Mouse (Mus musculus) B cell, adult (primary cell): ENCODE results near the gene Prss16. TPM values are rescaled to one million over a fixed set of nuclear protein-coding genes. Genes with fewer than 3 reads are reported as not detected.

Source experiments
- total RNA-seq: library from RNA; stranded (reverse); gene quantifications from 4 replicates; pipeline ENCODE4 v1.2.4, GENCODE M21; 2023; ENCODE audit not compliant: inconsistent age

Gene Prss16
- 0.42 to 1.4 TPM (median 0.62 TPM) in 4 replicates for total RNA-seq

DNA sequence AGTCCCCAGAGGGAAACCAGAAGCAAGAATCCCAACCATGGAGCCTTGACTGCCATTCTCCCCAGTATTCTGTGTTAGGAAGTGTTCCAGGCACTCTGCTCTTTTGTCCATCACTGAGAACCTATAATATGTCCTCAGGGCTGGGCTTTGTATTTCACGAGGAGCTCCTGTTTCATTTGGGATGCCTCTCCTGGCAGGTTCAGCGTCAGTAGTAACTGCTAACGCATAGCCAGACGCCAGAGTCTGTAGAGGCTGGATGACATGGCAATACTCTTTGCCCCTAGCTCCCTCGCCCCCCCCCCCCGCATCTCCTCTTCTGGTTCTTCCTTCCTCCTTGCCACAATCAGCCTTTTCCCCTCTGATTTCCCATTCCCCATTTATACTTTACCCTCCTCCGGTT, at the start of gene Prss16:
Gene Prss16 (minus strand): TSS at position 101 of the 400 bp plus-strand sequence.

DNA sequence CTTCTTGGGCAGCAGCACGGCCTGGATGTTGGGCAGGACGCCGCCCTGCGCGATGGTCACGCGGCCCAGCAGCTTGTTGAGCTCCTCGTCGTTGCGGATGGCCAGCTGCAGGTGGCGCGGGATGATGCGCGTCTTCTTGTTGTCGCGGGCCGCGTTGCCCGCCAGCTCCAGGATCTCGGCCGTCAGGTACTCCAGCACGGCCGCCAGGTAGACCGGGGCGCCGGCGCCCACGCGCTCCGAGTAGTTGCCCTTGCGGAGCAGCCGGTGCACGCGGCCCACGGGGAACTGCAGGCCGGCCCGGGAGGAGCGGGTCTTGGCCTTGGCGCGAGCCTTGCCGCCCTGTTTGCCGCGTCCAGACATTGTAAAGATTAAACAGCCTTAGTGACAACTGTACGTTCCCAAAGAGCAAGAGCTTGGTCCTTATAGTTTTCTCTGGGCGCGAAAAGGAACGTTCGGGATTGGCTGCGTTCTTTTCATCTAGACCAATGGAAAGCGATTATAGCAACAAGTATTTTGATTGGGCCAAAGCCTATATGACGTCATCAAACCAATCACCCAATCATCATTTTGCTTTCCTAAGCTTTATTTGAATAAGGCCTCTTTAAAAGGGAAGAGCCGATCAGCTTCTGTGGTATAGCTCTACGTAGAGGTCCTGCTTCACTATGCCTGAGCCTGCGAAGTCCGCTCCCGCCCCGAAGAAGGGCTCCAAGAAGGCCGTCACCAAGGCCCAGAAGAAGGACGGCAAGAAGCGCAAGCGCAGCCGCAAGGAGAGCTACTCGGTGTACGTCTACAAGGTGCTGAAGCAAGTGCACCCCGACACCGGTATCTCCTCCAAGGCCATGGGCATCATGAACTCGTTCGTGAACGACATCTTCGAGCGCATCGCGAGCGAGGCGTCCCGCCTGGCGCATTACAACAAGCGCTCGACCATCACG, 33.3 kb upstream of the Prss16 start, which contains the start of the genes Hist1h2ag and Hist1h2bj:
Gene Hist1h2ag (minus strand): TSS at position 377 of the 935 bp plus-strand sequence.
Gene Hist1h2bj (plus strand): TSS at position 647 of the 935 bp plus-strand sequence.

DNA sequence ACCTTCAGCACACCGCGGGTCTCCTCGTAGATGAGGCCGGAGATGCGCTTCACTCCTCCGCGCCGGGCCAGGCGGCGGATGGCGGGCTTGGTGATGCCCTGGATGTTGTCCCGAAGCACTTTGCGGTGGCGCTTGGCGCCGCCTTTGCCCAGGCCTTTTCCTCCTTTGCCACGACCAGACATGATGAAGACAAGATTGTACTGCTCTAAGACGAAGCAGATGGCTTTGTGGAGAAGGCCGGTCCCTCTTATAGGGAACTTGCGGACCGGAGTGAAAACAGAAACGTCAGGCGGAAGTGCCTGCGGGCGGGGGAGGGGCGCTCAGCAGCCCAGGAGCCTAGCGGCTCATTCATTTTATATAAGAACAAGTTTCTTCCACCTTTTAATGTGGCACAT, 31.6 kb upstream of the Prss16 start, which contains the start of gene Hist1h4i:
Gene Hist1h4i (minus strand): TSS at position 221 of the 395 bp plus-strand sequence.

DNA sequence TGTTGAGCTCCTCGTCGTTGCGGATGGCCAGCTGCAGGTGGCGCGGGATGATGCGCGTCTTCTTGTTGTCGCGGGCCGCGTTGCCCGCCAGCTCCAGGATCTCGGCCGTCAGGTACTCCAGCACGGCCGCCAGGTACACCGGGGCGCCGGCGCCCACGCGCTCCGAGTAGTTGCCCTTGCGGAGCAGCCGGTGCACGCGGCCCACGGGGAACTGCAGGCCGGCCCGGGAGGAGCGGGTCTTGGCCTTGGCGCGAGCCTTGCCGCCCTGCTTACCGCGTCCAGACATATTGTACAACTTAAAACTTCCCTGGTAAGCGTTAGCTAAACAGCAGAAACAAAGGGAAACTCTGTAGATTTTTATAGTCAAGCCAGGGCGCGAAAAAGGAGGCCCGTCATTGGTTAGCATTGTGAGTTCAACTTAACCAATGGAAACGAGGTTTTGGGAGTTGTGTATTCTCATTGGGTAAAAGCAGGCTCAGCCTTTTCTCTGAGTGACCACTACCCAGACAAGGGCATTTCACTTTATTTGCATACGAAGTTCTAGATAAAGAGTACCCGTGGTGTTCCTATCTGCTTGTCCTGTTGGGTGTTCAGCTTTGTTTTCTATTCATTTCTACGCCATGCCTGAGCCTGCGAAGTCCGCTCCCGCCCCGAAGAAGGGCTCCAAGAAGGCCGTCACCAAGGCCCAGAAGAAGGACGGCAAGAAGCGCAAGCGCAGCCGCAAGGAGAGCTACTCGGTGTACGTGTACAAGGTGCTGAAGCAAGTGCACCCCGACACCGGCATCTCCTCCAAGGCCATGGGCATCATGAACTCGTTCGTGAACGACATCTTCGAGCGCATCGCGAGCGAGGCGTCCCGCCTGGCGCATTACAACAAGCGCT, 26.0 kb upstream of the Prss16 start, which contains the start of the genes Hist1h2ah and Hist1h2bk:
Gene Hist1h2ah (minus strand): TSS at position 302 of the 882 bp plus-strand sequence.
Gene Hist1h2bk (plus strand): TSS at position 604 of the 882 bp plus-strand sequence.

DNA sequence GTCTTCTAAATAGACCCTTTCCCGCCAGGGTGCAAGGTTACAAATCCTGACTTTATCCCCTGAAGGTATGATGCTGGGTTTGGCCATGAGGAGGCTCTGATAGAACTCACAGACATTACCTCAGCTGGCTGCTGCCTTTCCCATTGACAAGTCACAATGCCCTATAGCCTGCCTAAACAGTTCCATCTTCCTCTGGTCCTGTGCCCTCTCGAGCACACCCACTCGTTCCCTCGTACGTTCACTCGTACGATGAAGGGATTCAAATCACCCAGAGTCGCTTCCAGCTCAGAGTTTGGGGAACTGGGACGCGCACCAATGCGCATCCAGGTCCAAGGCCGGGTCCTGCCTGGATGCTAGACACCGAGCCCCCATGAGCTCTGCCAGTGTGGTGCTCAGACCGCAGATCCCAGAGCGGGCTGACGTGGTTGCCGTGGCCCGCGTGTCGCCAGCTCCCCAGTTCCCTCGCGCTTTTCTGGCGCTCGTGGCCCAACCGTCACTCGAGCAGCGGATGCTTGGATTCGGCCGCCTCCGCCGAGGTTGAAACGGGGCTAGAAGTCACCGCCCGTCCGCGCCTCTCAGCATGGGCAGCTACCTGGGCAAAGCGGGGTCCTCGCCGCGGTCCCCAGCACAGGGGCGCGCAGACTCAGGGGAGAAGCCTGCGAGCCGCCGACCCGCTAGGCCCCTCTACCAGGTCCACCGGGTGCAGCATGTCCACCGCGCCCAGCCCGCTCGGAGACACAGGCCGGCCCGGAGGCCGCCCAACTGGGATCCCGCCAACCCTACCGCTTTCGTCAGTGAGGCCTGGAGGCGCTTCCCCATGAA, 28.4 kb downstream of the Prss16 start, which contains the start of gene Pom121l2:
Gene Pom121l2 (plus strand): TSS at position 214 of the 822 bp plus-strand sequence.

Other genes starting within 250 kb of the Prss16 start
- 64.3 to 100 TPM (median 75.1 TPM) in 4 replicates for gene Hist1h1b, start 229.1 kb downstream of the Prss16 start, total RNA-seq
- 159 to 245 TPM (median 224 TPM) in 4 replicates for gene Hist1h3i, start 226.4 kb downstream of the Prss16 start, total RNA-seq
- gene Hist1h2an, start 222.5 kb downstream of the Prss16 start, total RNA-seq = 26.3 to 53.4 TPM (median 30.7 TPM) in 4 replicates
- 38.6 to 53.7 TPM (median 48.7 TPM) in 4 replicates for gene Hist1h2bp, start 222.3 kb downstream of the Prss16 start, total RNA-seq
- gene Hist1h2bq, start 199.5 kb downstream of the Prss16 start, total RNA-seq = 179 to 205 TPM (median 201 TPM) in 4 replicates
- 199 to 315 TPM (median 296 TPM) in 4 replicates for gene Hist1h2ao, start 199.3 kb downstream of the Prss16 start, total RNA-seq
- 283 to 393 TPM (median 343 TPM) in 4 replicates for gene Hist1h4m, start 198.0 kb downstream of the Prss16 start, total RNA-seq
- 138 to 258 TPM (median 167 TPM) in 4 replicates for gene Hist1h4n, start 177.5 kb downstream of the Prss16 start, total RNA-seq
- gene Hist1h2ap, start 176.2 kb downstream of the Prss16 start, total RNA-seq = 46.5 to 101 TPM (median 67.4 TPM) in 4 replicates
- gene Hist1h2br, start 176.0 kb downstream of the Prss16 start, total RNA-seq = 177 to 204 TPM (median 198 TPM) in 4 replicates
- gene Zfp184, start 64.6 kb downstream of the Prss16 start, total RNA-seq = 3.0 to 5.1 TPM (median 4.2 TPM) in 4 replicates
- not detected in 4 replicates for gene Pom121l2, start 28.5 kb downstream of the Prss16 start, total RNA-seq
- 52.9 to 158 TPM (median 73.5 TPM) in 4 replicates for gene Hist1h2ah, start 25.8 kb upstream of the Prss16 start, total RNA-seq
- gene Hist1h2bk, start 26.1 kb upstream of the Prss16 start, total RNA-seq = 59.7 to 88.4 TPM (median 71.1 TPM) in 4 replicates
- gene Hist1h4i, start 31.6 kb upstream of the Prss16 start, total RNA-seq = 102 to 154 TPM (median 106 TPM) in 4 replicates
- 71.8 to 120 TPM (median 87.9 TPM) in 4 replicates for gene Hist1h2ag, start 33.2 kb upstream of the Prss16 start, total RNA-seq
- 59.3 to 73.5 TPM (median 68.5 TPM) in 4 replicates for gene Hist1h2bj, start 33.5 kb upstream of the Prss16 start, total RNA-seq
- not detected in 4 replicates for gene Vmn1r188, start 74.7 kb upstream of the Prss16 start, total RNA-seq
- gene Vmn1r189, start 96.1 kb upstream of the Prss16 start, total RNA-seq = not detected in 4 replicates
- gene Vmn1r191, start 174.2 kb upstream of the Prss16 start, total RNA-seq = not detected in 4 replicates
- gene Vmn1r192, start 181.4 kb upstream of the Prss16 start, total RNA-seq = not detected in 4 replicates
- not detected in 4 replicates for gene Vmn1r193, start 213.4 kb upstream of the Prss16 start, total RNA-seq
- gene Vmn1r194, start 234.5 kb upstream of the Prss16 start, total RNA-seq = not detected in 4 replicates